Mouse (Mus musculus) forebrain, postnatal 0 days (tissue): Measurements from ENCODE around the gene Rtkn. TPM values are rescaled to one million over a fixed set of nuclear protein-coding genes. Genes with fewer than 3 reads are reported as not detected.

Source experiments
- ATAC-seq: fragments of 200-750 bp; cut with Nextera tagmentation; 2 replicates; pipeline ENCODE4 v1.8.0; 2017; ENCODE audit warnings: mild to moderate bottlenecking, moderate library complexity
- DNase-seq: peaks from one replicate; pipeline ENCODE4 v3.0.0-alpha.2; 2015
- H3K27ac ChIP-seq: fragments of 300-500 bp; sonication (generic); 2 replicates; pipeline ENCODE4 v1.5.1; 2014; ENCODE audit warnings: low read depth, mild to moderate bottlenecking, antibody characterized with exemption, low read length, moderate library complexity, mixed read lengths
- H3K27me3 ChIP-seq: fragments of 300-500 bp; sonication (generic); 2 replicates; pipeline ENCODE4 v1.6.1; 2014; ENCODE audit warnings: mild to moderate bottlenecking, low read length, mixed read lengths; ENCODE audit not compliant: insufficient read depth
- H3K36me3 ChIP-seq: fragments of 300-500 bp; sonication (generic); 2 replicates; pipeline ENCODE4 v1.6.1; 2014; ENCODE audit warnings: mild to moderate bottlenecking, moderate library complexity; ENCODE audit not compliant: insufficient read depth
- H3K4me1 ChIP-seq: fragments of 300-500 bp; sonication (generic); 2 replicates; pipeline ENCODE4 v1.6.1; 2014; ENCODE audit warnings: antibody characterized with exemption; ENCODE audit not compliant: insufficient read depth
- H3K4me2 ChIP-seq: fragments of 300-500 bp; sonication (generic); 2 replicates; pipeline ENCODE4 v1.6.1; 2014; ENCODE audit warnings: low read depth, mild to moderate bottlenecking, moderate library complexity
- H3K4me3 ChIP-seq: fragments of 300-500 bp; sonication (generic); 2 replicates; pipeline ENCODE4 v1.5.1; 2014; ENCODE audit warnings: low read depth, low read length, mixed read lengths
- H3K9ac ChIP-seq: fragments of 300-500 bp; sonication (generic); 2 replicates; pipeline ENCODE4 v1.6.1; 2014; ENCODE audit warnings: mild to moderate bottlenecking
- H3K9me3 ChIP-seq: fragments of 300-500 bp; sonication (generic); 2 replicates; pipeline ENCODE4 v1.6.1; 2016; ENCODE audit warnings: low read length
- CTCF ChIP-seq: sonication (generic); IDR thresholded peaks from 2 replicates; pipeline ENCODE4 v1.5.1; 2016; ENCODE audit warnings: antibody characterized with exemption, control low read depth, low read depth
- WGBS: fragments of 180-500 bp; shearing (Covaris S2); extraction: QIAGEN DNeasy Blood & Tissue Kit; methylation state at CpG from one replicate; pipeline ENCODE4 v1.1.7; 2014; 5-methylcytosine and 5-hydroxymethylcytosine counted together
- polyA plus RNA-seq: library from polyadenylated mRNA; unstranded; fragments of >200 nt; fragmentation: Nextera tagmentation; extraction: Ambion mirVana; gene quantifications from 2 replicates; pipeline ENCODE4 v1.2.1, GENCODE M21; 2015
- total RNA-seq: library from RNA; depleted of rRNA; stranded (reverse); fragments of >200 nt; gene quantifications from 2 replicates; pipeline ENCODE4 v1.2.3, GENCODE M21; 2014

Gene Rtkn
- total and polyA plus RNA-seq, 2 experiments from 2014 or later = 8.1 to 19.4 TPM

- WGBS = 84% methylated on average over 5 of the region's 5 CpGs
- Histone ChIP-seq H3K4me3 (no peak overlapping the region), H3K4me1 (peaks cover 22% of the 10 kb centered on the region), H3K9me3 (no peaks in the 10 kb centered on the region), H3K27me3 (no peaks in the 10 kb centered on the region), H3K27ac (no peak overlapping the region), H3K9ac (no peak overlapping the region), H3K4me2 (no peak overlapping the region), H3K36me3 (peaks cover 15% of the 10 kb centered on the region)
- ATAC-seq (no peak), DNase-seq (no peak)
- TF ChIP-seq CTCF = no peak
These were observed 12.3 kb upstream of the Rtkn start for GRCm38 (mm10) chr6:83122961-83123360.

GRCm38 (mm10) chr6:83124851-83125312, 10.4 kb upstream of the Rtkn start:
- H3K4me2 ChIP-seq = peak overlapping the region; percentile 93
- peak overlapping the region; percentile 48 for H3K9ac ChIP-seq
- ATAC-seq = peak; percentile 30; the same call in 1 of the 2 replicates
- no peaks in the 10 kb centered on the region for H3K36me3 ChIP-seq
- DNase-seq = peak; percentile 96
- H3K27me3 ChIP-seq = no peaks in the 10 kb centered on the region
- no peak for TF ChIP-seq CTCF
- under 1% methylated on average over 30 of the region's 30 CpGs for WGBS
- no peak overlapping the region for H3K27ac ChIP-seq
- H3K9me3 ChIP-seq = no peaks in the 10 kb centered on the region
- peaks cover 22% of the 10 kb centered on the region for H3K4me1 ChIP-seq
- peak overlapping the region; percentile 63 for H3K4me3 ChIP-seq

- no peak for TF ChIP-seq CTCF
- Histone ChIP-seq H3K27me3 (no peaks in the 10 kb centered on the region), H3K4me3 (peak within 1 kb of the TSS; percentile 63), H3K4me2 (peak within 1 kb of the TSS; percentile 93), H3K9me3 (no peaks in the 10 kb centered on the region), H3K9ac (peak within 1 kb of the TSS; percentile 48), H3K27ac (no peak within 1 kb of the TSS), H3K4me1 (peaks cover 18% of the 10 kb centered on the region), H3K36me3 (no peaks in the 10 kb centered on the region)
- WGBS = 23% methylated on average over 5 of the region's 5 CpGs
- DNase-seq (no peak), ATAC-seq (no peak)
These were observed 9.9 kb upstream of the Rtkn start, which contains the start of gene Ino80b for GRCm38 (mm10) chr6:83125331-83125730. TSS of gene Ino80b (minus strand) at chr6:83125431.

- Histone ChIP-seq H3K4me3 (no peak overlapping the region), H3K36me3 (no peaks in the 10 kb centered on the region), H3K4me2 (no peak overlapping the region), H3K9ac (no peak overlapping the region), H3K9me3 (no peaks in the 10 kb centered on the region), H3K27ac (no peak overlapping the region), H3K4me1 (peaks cover 10% of the 10 kb centered on the region), H3K27me3 (no peaks in the 10 kb centered on the region)
- no peak for ATAC-seq
- TF ChIP-seq CTCF = peak; percentile 23
- WGBS = 94% methylated on average over 5 of the region's 5 CpGs
- no peak for DNase-seq
These were observed 7.8 kb upstream of the Rtkn start for GRCm38 (mm10) chr6:83127419-83127818.

GRCm38 (mm10) chr6:83131469-83132034, 3.7 kb upstream of the Rtkn start:
- no peak for ATAC-seq
- WGBS = 75% methylated on average over 6 of the region's 6 CpGs

GRCm38 (mm10) chr6:83132176-83132919, 2.9 kb upstream of the Rtkn start:
- Histone ChIP-seq H3K27me3 (peaks cover 10% of the 10 kb centered on the region; the same call in 1 of the 2 replicates), H3K9ac (no peak overlapping the region), H3K9me3 (no peaks in the 10 kb centered on the region), H3K4me1 (no peaks in the 10 kb centered on the region), H3K36me3 (no peaks in the 10 kb centered on the region), H3K27ac (no peak overlapping the region), H3K4me2 (no peak overlapping the region), H3K4me3 (no peak overlapping the region)
- ATAC-seq = no peak
- DNase-seq = no peak
- TF ChIP-seq CTCF = no peak
- 86% methylated on average over 9 of the region's 9 CpGs for WGBS

More at GRCm38 (mm10) chr6:83131469-83132034, 3.7 kb upstream of the Rtkn start:
- no peaks in the 10 kb centered on the region for H3K4me1 ChIP-seq
- no peak overlapping the region for H3K9ac ChIP-seq
- no peak overlapping the region for H3K27ac ChIP-seq
- H3K9me3 ChIP-seq = no peaks in the 10 kb centered on the region
- no peak overlapping the region for H3K4me2 ChIP-seq
- peaks cover 10% of the 10 kb centered on the region; the same call in 1 of the 2 replicates for H3K27me3 ChIP-seq
- H3K36me3 ChIP-seq = no peaks in the 10 kb centered on the region
- H3K4me3 ChIP-seq = no peak overlapping the region
- no peak for TF ChIP-seq CTCF
- DNase-seq = no peak

- DNase-seq (no peak), ATAC-seq (no peak)
- WGBS = 68% methylated on average over 3 of the region's 3 CpGs
- H3K4me2 ChIP-seq = no peak overlapping the region
- no peak overlapping the region for H3K27ac ChIP-seq
- TF ChIP-seq CTCF = no peak
- H3K4me3 ChIP-seq = no peak overlapping the region
- no peaks in the 10 kb centered on the region for H3K4me1 ChIP-seq
- no peaks in the 10 kb centered on the region for H3K36me3 ChIP-seq
- peaks cover 10% of the 10 kb centered on the region; the same call in 1 of the 2 replicates for H3K27me3 ChIP-seq
- H3K9ac ChIP-seq = no peak overlapping the region
- no peaks in the 10 kb centered on the region for H3K9me3 ChIP-seq
These were observed 1.0 kb upstream of the Rtkn start for GRCm38 (mm10) chr6:83134226-83134625.
